Comparison of ENCODE assay signal across 13 mouse cellular contexts in genomic region chr1:127105861-127106260, GRCm38 (mm10).
A peak's percentile ranks its signal among the peaks of the same experiment; 100 is the strongest.
DNase-seq lines count a peak whose midpoint lies in the region; ATAC-seq and TF ChIP-seq lines count a peak whose summit lies in the region.
"Had no signal": no experiment of that assay in that cellular context is flagged by ENCODE, and none has a peak within 500 bp of the region (broad histone marks: within the 10 kb centered on the region; RNA-seq: fewer than 3 reads in every experiment).

No protein-coding gene starts in this region.

- no peak overlapping the region for H3K9ac ChIP-seq in neural tube, embryonic 15.5 days (replicated peaks)
- H3K9ac ChIP-seq in liver, postnatal 0 days (replicated peaks), result no peak overlapping the region
- H3K9ac ChIP-seq: embryonic facial prominence, embryonic 15.5 days had no signal

- no peak overlapping the region for H3K4me2 ChIP-seq in neural tube, embryonic 15.5 days
- H3K4me2 ChIP-seq in liver, postnatal 0 days (ENCODE audit: low read depth, low read length), result no peak overlapping the region
- H3K4me2 ChIP-seq: embryonic facial prominence, embryonic 15.5 days had no signal

- no peaks in the 10 kb centered on the region for H3K27me3 ChIP-seq in cerebellum, adult 2 months (ENCODE audit: control insufficient read depth, insufficient read depth, low read length)
- H3K27me3 ChIP-seq in neural tube, embryonic 15.5 days (replicated peaks), result no peaks in the 10 kb centered on the region
- H3K27me3 ChIP-seq in liver, postnatal 0 days (ENCODE audit: insufficient read depth, low read length), result no peaks in the 10 kb centered on the region
- H3K27me3 ChIP-seq: embryonic facial prominence, embryonic 15.5 days had no signal

- H3K36me3 ChIP-seq in neural tube, embryonic 15.5 days, result no peaks in the 10 kb centered on the region
- no peaks in the 10 kb centered on the region for H3K36me3 ChIP-seq in liver, postnatal 0 days (replicated peaks; ENCODE audit: insufficient read depth, low read length)
- H3K36me3 ChIP-seq: embryonic facial prominence, embryonic 15.5 days had no signal

- H3K4me1 ChIP-seq in cerebellum, adult 2 months (ENCODE audit: control insufficient read depth, insufficient read depth, low read length), result no peaks in the 10 kb centered on the region
- H3K4me1 ChIP-seq in neural tube, embryonic 15.5 days, result peaks cover 13% of the 10 kb centered on the region
- no peaks in the 10 kb centered on the region for H3K4me1 ChIP-seq in liver, postnatal 0 days (ENCODE audit: insufficient read depth)

- no peak overlapping the region for H3K4me3 ChIP-seq in cerebellum, adult 2 months (replicated peaks; ENCODE audit: insufficient read depth, low read depth, low read length)
- no peak overlapping the region for H3K4me3 ChIP-seq in neural tube, embryonic 15.5 days (replicated peaks)
- H3K4me3 ChIP-seq in liver, postnatal 0 days (ENCODE audit: low read depth, low read length), result no peak overlapping the region
- H3K4me3 ChIP-seq: embryonic facial prominence, embryonic 15.5 days had no signal

- H3K27ac ChIP-seq in cerebellum, adult 2 months (ENCODE audit: insufficient read depth, low read length), result no peak overlapping the region
- 0 out of 2 replicates have a peak overlapping the region, but pooled peaks have one; percentile 18 for H3K27ac ChIP-seq in neural tube, embryonic 15.5 days (replicated peaks)
- H3K27ac ChIP-seq in liver, postnatal 0 days (ENCODE audit: low read depth), result no peak overlapping the region
- H3K27ac ChIP-seq: embryonic facial prominence, embryonic 15.5 days; macrophage had no signal

- peak; percentile 14 to 15 for DNase-seq in cerebellum, adult 2 months
- DNase-seq in cerebellum, adult 8-10 months, result no peak
- no peak for DNase-seq in neural tube, embryonic 10.5 days (ENCODE audit: extremely low spot score, low spot score)
- peak; percentile 7 to 70 for DNase-seq in left cerebral cortex, adult 9 months (ENCODE audit: low spot score in 2 of 2)
- peak; percentile 58 for DNase-seq in telencephalon, adult 2 months (ENCODE audit: low read depth, low spot score)
- no peak for DNase-seq in ovary, postnatal 10 days (ENCODE audit: low spot score)
- no peak for DNase-seq in liver, postnatal 0 days
- DNase-seq: kidney, postnatal 25 days; liver had no signal

- ATAC-seq in neural tube, embryonic 15.5 days (ENCODE audit: low FRiP score), result no peak
- ATAC-seq in liver, postnatal 0 days, result no peak
- ATAC-seq: forebrain, embryonic 14.5 days had no signal

- no peak for TF ChIP-seq POLR2A in cerebellum, adult 2 months (IDR thresholded peaks at IDR 0.05; ENCODE audit: borderline replicate concordance, insufficient read depth, low read length)

- TF ChIP-seq EP300 in liver, postnatal 0 days (IDR thresholded peaks at IDR 0.05; ENCODE audit: low read depth), result no peak

- no peaks in the 10 kb centered on the region for H3K9me3 ChIP-seq in neural tube, embryonic 15.5 days (replicated peaks)
- H3K9me3 ChIP-seq in liver, postnatal 0 days (ENCODE audit: low read length), result peaks cover 4% of the 10 kb centered on the region; the same call in 1 of the 2 replicates
- H3K9me3 ChIP-seq: embryonic facial prominence, embryonic 15.5 days had no signal

- no peak for TF ChIP-seq CTCF in cerebellum, adult 2 months (IDR thresholded peaks at IDR 0.05; ENCODE audit: borderline replicate concordance, insufficient read depth, low read depth, low read length)
- no peak for TF ChIP-seq CTCF in liver, postnatal 0 days (IDR thresholded peaks at IDR 0.05; ENCODE audit: low read depth)

- 18% methylated on average over 8 of the region's 8 CpGs for WGBS in cerebellum, adult 2 months
- WGBS in neural tube, embryonic 15.5 days, result 37% methylated on average over 8 of the region's 8 CpGs
- WGBS in liver, postnatal 0 days (ENCODE audit: insufficient replicate concordance), result 80% methylated on average over 8 of the region's 8 CpGs

Comparison
In these comparisons a context has a peak if more than half of its experiments do, and no peak if none do; other contexts are left out.
1. DNase-seq: peak in cerebellum, adult 2 months (2 of 2), left cerebral cortex, adult 9 months (2 of 2) and telencephalon, adult 2 months (single experiment); none in cerebellum, adult 8-10 months (single experiment), neural tube, embryonic 10.5 days (single experiment), ovary, postnatal 10 days (single experiment) and liver, postnatal 0 days (single experiment).